ENCODE assay signal across 28 mouse cellular contexts in the genomic region with DNA sequence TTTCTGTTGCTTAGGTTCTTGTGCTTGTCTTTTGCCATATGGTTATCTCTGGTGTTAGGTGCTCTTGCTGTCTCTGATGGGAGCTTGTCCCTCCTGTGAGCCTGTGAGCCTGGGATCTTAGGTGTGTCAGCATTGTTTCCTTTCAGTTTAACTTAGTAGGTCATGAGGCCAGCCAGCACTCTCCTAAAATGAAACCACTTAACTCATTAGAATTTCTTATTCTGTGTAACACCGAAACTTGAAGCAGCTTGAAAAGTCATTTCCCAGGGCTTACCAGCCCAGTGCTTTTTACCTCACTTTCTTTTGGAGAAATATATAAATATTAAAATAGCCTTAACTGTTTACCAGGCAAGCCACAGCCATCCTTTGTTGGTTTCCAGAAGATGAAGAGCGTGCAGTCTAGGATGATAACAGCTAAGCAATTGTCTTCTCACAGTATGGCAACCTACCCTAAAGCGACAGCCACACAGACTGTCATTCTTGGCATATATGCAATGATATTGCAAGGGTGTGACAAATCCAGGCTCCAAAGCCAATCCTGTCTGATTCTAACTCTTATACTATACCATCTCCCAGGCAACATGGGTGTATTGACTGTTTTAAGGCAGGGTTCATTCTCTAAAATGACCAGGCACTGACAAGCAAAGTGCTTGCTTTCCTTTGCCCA.
"Had no signal": no experiment of that assay in that cellular context is flagged by ENCODE, and none has a peak within 500 bp of the region (broad histone marks: within the 10 kb centered on the region; RNA-seq: fewer than 3 reads in every experiment).

No protein-coding gene starts in this region.

- H3K27ac ChIP-seq: gastrocnemius, adult 2 months; heart, embryonic 10.5 days; hindbrain, embryonic 10.5 days; hindbrain, embryonic 12.5 days; hindbrain, embryonic 15.5 days; hindbrain, postnatal 0 days; intestine, embryonic 15.5 days; layer of hippocampus, adult 2 months; left cerebral cortex, adult 2 months; limb, embryonic 12.5 days; liver, embryonic 13.5 days; liver, embryonic 15.5 days had no signal

- H3K36me3 ChIP-seq: heart, embryonic 10.5 days; hindbrain, embryonic 10.5 days; hindbrain, embryonic 12.5 days; hindbrain, embryonic 15.5 days; intestine, embryonic 15.5 days; limb, embryonic 10.5 days; limb, embryonic 12.5 days; liver, embryonic 13.5 days; liver, embryonic 15.5 days had no signal

- H3K4me2 ChIP-seq: heart, embryonic 12.5 days; hindbrain, embryonic 12.5 days; hindbrain, embryonic 15.5 days; intestine, embryonic 15.5 days; limb, embryonic 12.5 days; liver, embryonic 11.5 days; liver, embryonic 13.5 days; liver, embryonic 15.5 days had no signal

- H3K4me1 ChIP-seq: heart, embryonic 10.5 days; heart, embryonic 12.5 days; hindbrain, embryonic 10.5 days; hindbrain, embryonic 12.5 days; hindbrain, embryonic 15.5 days; intestine, embryonic 15.5 days; liver, embryonic 13.5 days; liver, embryonic 15.5 days had no signal

- H3K9me3 ChIP-seq: heart, embryonic 10.5 days; heart, embryonic 12.5 days; hindbrain, embryonic 10.5 days; hindbrain, embryonic 12.5 days; intestine, embryonic 15.5 days; limb, embryonic 10.5 days; limb, embryonic 12.5 days; liver, embryonic 13.5 days; liver, embryonic 15.5 days had no signal

- DNase-seq: gastrocnemius, adult 2 months; gastrocnemius, postnatal 10 days; gastrocnemius, postnatal 25 days; heart, adult 18-20 months; heart, postnatal 10 days; heart, postnatal 4 days; kidney, adult 18-20 months; kidney, adult 8-10 months; kidney, postnatal 10 days; kidney, postnatal 25 days; kidney, postnatal 4 days; liver; liver, embryonic 13.5 days; liver, postnatal 0 days had no signal

- ATAC-seq: hindbrain, postnatal 0 days; intestine, embryonic 15.5 days; intestine, postnatal 0 days; liver, postnatal 0 days had no signal

- H3K4me3 ChIP-seq: gastrocnemius, adult 2 months; heart, embryonic 10.5 days; heart, embryonic 12.5 days; hindbrain, embryonic 10.5 days; hindbrain, embryonic 12.5 days; hindbrain, embryonic 15.5 days; intestine, embryonic 15.5 days; layer of hippocampus, adult 2 months; left cerebral cortex, adult 2 months; limb, embryonic 10.5 days; limb, embryonic 12.5 days; liver, embryonic 13.5 days; liver, embryonic 15.5 days had no signal

- H3K9ac ChIP-seq: heart, embryonic 12.5 days; hindbrain, embryonic 12.5 days; hindbrain, embryonic 15.5 days; intestine, embryonic 15.5 days; limb, embryonic 12.5 days; liver, embryonic 13.5 days; liver, embryonic 15.5 days; liver, postnatal 0 days had no signal

- H3K27me3 ChIP-seq: heart, embryonic 12.5 days; hindbrain, embryonic 12.5 days; hindbrain, embryonic 15.5 days; intestine, embryonic 15.5 days; limb, embryonic 12.5 days; liver, embryonic 13.5 days; liver, embryonic 15.5 days had no signal
